Mouse (Mus musculus): ENCODE data around the gene Rbfox3. TPM values are rescaled to one million over a fixed set of nuclear protein-coding genes. Genes with fewer than 3 reads are reported as not detected.

The Rbfox3 gene
- total RNA-seq, 2 experiments from 2014 or later: 224 to 233 TPM

GRCm38 (mm10) chr11:118485780-118486179, 425.6 kb downstream of the Rbfox3 start:
- no peak for DNase-seq (ENCODE audit: low spot score in 2 of 2)

- DNase-seq (ENCODE audit: low spot score in 2 of 2): no peak
These were observed 426.1 kb downstream of the Rbfox3 start for GRCm38 (mm10) chr11:118485338-118485737.

GRCm38 (mm10) chr11:118484169-118484568, 427.2 kb downstream of the Rbfox3 start:
- no peak for DNase-seq (ENCODE audit: low spot score in 2 of 2)

- DNase-seq (ENCODE audit: low spot score in 2 of 2): no peak
These were observed 429.6 kb downstream of the Rbfox3 start for GRCm38 (mm10) chr11:118481751-118482150.

- DNase-seq (ENCODE audit: low spot score in 2 of 2): no peak
These were observed 430.2 kb downstream of the Rbfox3 start for GRCm38 (mm10) chr11:118481231-118481630.

- DNase-seq (ENCODE audit: low spot score in 2 of 2): no peak
These were observed 431.6 kb downstream of the Rbfox3 start for GRCm38 (mm10) chr11:118479776-118480175.

GRCm38 (mm10) chr11:118476396-118477373, 434.7 kb downstream of the Rbfox3 start, which contains the start of gene Engase:
Gene Engase (plus strand): TSS chr11:118476829.
- peak; percentile 94 to 98 for DNase-seq (ENCODE audit: low spot score in 2 of 2)

- no peak for DNase-seq (ENCODE audit: low spot score in 2 of 2)
These were observed 435.8 kb downstream of the Rbfox3 start for GRCm38 (mm10) chr11:118475496-118476083.

- no peak for DNase-seq (ENCODE audit: low spot score in 2 of 2)
These were observed 437.4 kb downstream of the Rbfox3 start for GRCm38 (mm10) chr11:118473842-118474500.

- DNase-seq (ENCODE audit: low spot score in 2 of 2): no peak
These were observed 438.2 kb downstream of the Rbfox3 start for GRCm38 (mm10) chr11:118473161-118473560.

GRCm38 (mm10) chr11:118471676-118472075, 439.7 kb downstream of the Rbfox3 start:
- DNase-seq (ENCODE audit: low spot score in 2 of 2): no peak

- no peak for DNase-seq (ENCODE audit: low spot score in 2 of 2)
These were observed 441.0 kb downstream of the Rbfox3 start for GRCm38 (mm10) chr11:118470234-118470966.

- no peak for DNase-seq (ENCODE audit: low spot score in 2 of 2)
These were observed 441.8 kb downstream of the Rbfox3 start for GRCm38 (mm10) chr11:118469509-118470160.

GRCm38 (mm10) chr11:118467441-118468035, 443.9 kb downstream of the Rbfox3 start:
- no peak for DNase-seq (ENCODE audit: low spot score in 2 of 2)

- no peak for DNase-seq (ENCODE audit: low spot score in 2 of 2)
These were observed 451.1 kb downstream of the Rbfox3 start for GRCm38 (mm10) chr11:118460280-118460679.

GRCm38 (mm10) chr11:118459536-118459935, 451.9 kb downstream of the Rbfox3 start:
- no peak for DNase-seq (ENCODE audit: low spot score in 2 of 2)

- no peak for DNase-seq (ENCODE audit: low spot score in 2 of 2)
These were observed 452.3 kb downstream of the Rbfox3 start for GRCm38 (mm10) chr11:118459051-118459450.

- peak in 1 of 2 experiments; percentile 34 for DNase-seq (ENCODE audit: low spot score in 2 of 2)
These were observed 454.5 kb downstream of the Rbfox3 start for GRCm38 (mm10) chr11:118456937-118457336.

GRCm38 (mm10) chr11:118455788-118456187, 455.6 kb downstream of the Rbfox3 start:
- no peak for DNase-seq (ENCODE audit: low spot score in 2 of 2)

All from layer of hippocampus, postnatal 14 days (tissue).